Mouse (Mus musculus) ES-E14 (cell line): ENCODE data around the gene Ctnnd2.

Experiments
- CHD2 ChIP-seq: IDR thresholded peaks from 2 replicates; pipeline ENCODE4 v1.6.1; 2014; ENCODE audit warnings: mild to moderate bottlenecking, low read depth, low read length, inconsistent platforms
- HCFC1 ChIP-seq: IDR thresholded peaks from 2 replicates; pipeline ENCODE4 v1.6.1; 2012; ENCODE audit warnings: low read length, inconsistent platforms, borderline replicate concordance; ENCODE audit not compliant: insufficient read depth
- MAFK ChIP-seq: IDR thresholded peaks from 2 replicates; pipeline ENCODE4 v1.6.1; 2014; ENCODE audit warnings: mild to moderate bottlenecking, low read depth, low read length, inconsistent platforms; ENCODE audit not compliant: insufficient read depth
- ZC3H11A ChIP-seq: IDR thresholded peaks from 2 replicates; pipeline ENCODE4 v1.6.1; 2012; ENCODE audit warnings: low read depth, mild to moderate bottlenecking, inconsistent platforms, low read length, borderline replicate concordance
- ZNF384 ChIP-seq: IDR thresholded peaks from 2 replicates; pipeline ENCODE4 v1.6.1; 2012; ENCODE audit warnings: low read depth, low read length, inconsistent platforms

GRCm38 (mm10) chr15:30198429-30198828 lies 26.0 kb downstream of the Ctnnd2 start:
- TF ChIP-seq ZC3H11A = no peak
- TF ChIP-seq MAFK = no peak
- TF ChIP-seq CHD2 = no peak
- TF ChIP-seq HCFC1 = no peak
- TF ChIP-seq ZNF384 = no peak
